Mouse (Mus musculus) C2C12 (cell line): Measurements from ENCODE around the gene Rab39.
A peak's percentile ranks its signal among the peaks of the same experiment; 100 is the strongest.

Experiments
- CEBPB ChIP-seq: IDR thresholded peaks from one replicate; pipeline ENCODE4 v1.6.1; 2011; ENCODE audit warnings: low read depth, mild to moderate bottlenecking, control low read depth, moderate library complexity
- CTCF ChIP-seq: IDR thresholded peaks from one replicate; pipeline ENCODE4 v1.5.1; 2011; ENCODE audit not compliant: control insufficient read depth, insufficient read depth, insufficient read length
- FOSL1 ChIP-seq: IDR thresholded peaks from one replicate; pipeline ENCODE4 v1.8.0; 2011; ENCODE audit warnings: mild to moderate bottlenecking, low read length; ENCODE audit not compliant: poor library complexity, insufficient read depth, severe bottlenecking
- MAX ChIP-seq: IDR thresholded peaks from one replicate; pipeline ENCODE4 v1.6.1; 2011; ENCODE audit warnings: mild to moderate bottlenecking, control low read depth
- MYOG ChIP-seq: IDR thresholded peaks from one replicate; pipeline ENCODE4 v1.6.1; 2011; ENCODE audit not compliant: control insufficient read depth, insufficient read length; ENCODE audit errors: extremely low read depth
- USF1 ChIP-seq: IDR thresholded peaks from one replicate; pipeline ENCODE4 v1.6.1; 2011; ENCODE audit warnings: low read depth, mild to moderate bottlenecking, control low read depth, moderate library complexity

- TF ChIP-seq CTCF (peak; percentile 38), MAX (no peak), MYOG (no peak), USF1 (no peak), FOSL1 (no peak), CEBPB (no peak)
Measured at GRCm38 (mm10) chr9:53673571-53673970, 32.5 kb downstream of the Rab39 start.
